ENCODE assay signal across 10 mouse cellular contexts in the genomic region with DNA sequence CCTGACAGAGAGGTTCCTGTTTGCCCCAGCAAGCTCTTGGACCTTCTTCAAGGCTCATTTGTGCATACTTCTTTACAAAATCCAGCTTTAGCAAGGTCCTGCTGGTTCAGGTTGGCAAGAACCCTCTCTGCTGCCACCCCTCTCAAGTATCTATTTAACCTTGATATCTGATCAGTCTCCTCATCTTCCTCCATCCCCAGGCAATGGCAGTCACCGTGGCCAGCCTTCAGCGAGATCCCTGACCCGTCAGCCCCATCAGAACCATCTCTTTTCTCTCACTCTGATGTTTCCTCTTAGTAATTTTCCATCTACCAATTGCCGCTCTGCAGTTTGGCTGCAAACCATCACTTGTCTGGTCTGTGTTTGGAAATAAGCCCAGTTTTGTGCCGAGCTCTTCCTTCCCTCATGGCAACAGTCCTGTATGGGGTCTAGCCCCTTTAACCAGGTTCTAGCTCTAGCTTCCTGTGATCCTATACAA. TPM values are rescaled to one million over a fixed set of nuclear protein-coding genes. Genes with fewer than 3 reads are reported as not detected.
DNase-seq lines count a peak whose midpoint lies in the region; ATAC-seq and TF ChIP-seq lines count a peak whose summit lies in the region.
"Had no signal": no experiment of that assay in that cellular context is flagged by ENCODE, and none has a peak within 500 bp of the region (broad histone marks: within the 10 kb centered on the region; RNA-seq: fewer than 3 reads in every experiment).

No protein-coding gene starts in this region.

- no peak for ATAC-seq in heart, embryonic 13.5 days (ENCODE audit: extremely low read depth, insufficient number of reproducible peaks, low FRiP score, low TSS enrichment)
- ATAC-seq in lung, embryonic 15.5 days (ENCODE audit: borderline replicate concordance, extremely low read depth, low FRiP score, low TSS enrichment) = peak; percentile 53
- 0 out of 2 replicates have a peak, but pooled peaks have one; percentile 18 for ATAC-seq in common myeloid progenitor, adult 5-6 weeks (replicated peaks; ENCODE audit: low read depth, poor library complexity, severe bottlenecking)

- no peaks in the 10 kb centered on the region for H3K9me3 ChIP-seq in heart, embryonic 13.5 days
- H3K9me3 ChIP-seq in lung, embryonic 15.5 days = no peaks in the 10 kb centered on the region
- H3K9me3 ChIP-seq: liver, embryonic 12.5 days had no signal

- 32% methylated on average over 5 of the region's 5 CpGs for WGBS in heart, embryonic 13.5 days
- 24% methylated on average over 5 of the region's 5 CpGs for WGBS in lung, embryonic 15.5 days
- whole genome bisulfite sequencing in lung, adult 2 months = 34% methylated on average over 5 of the region's 5 CpGs

- intact Hi-C loops in heart, postnatal 25 days (cut with DNase I) = loop anchor here (5.0 kb wide), 1 partner anchor 121 kb away; no protein-coding TSS in a partner anchor

- DNase-seq in heart, postnatal 25 days (ENCODE audit: low spot score) = no peak
- DNase-seq in lung, adult 2 months = no peak
- peak; percentile 35 for DNase-seq in cerebellum, adult 11 months
- DNase-seq in thymus, adult 18-20 months = no peak
- no peak for DNase-seq in left cerebral cortex, adult 18-20 months (ENCODE audit: low spot score in 2 of 2)
- DNase-seq: heart, postnatal 10 days had no signal

- no peak overlapping the region for H3K4me2 ChIP-seq in heart, embryonic 13.5 days
- no peak overlapping the region for H3K4me2 ChIP-seq in lung, embryonic 15.5 days
- H3K4me2 ChIP-seq: liver, embryonic 12.5 days had no signal

- no peak overlapping the region for H3K4me3 ChIP-seq in heart, embryonic 13.5 days
- H3K4me3 ChIP-seq in lung, embryonic 15.5 days = no peak overlapping the region
- no peak overlapping the region for H3K4me3 ChIP-seq in lung, adult 2 months (replicated peaks; ENCODE audit: extremely low read depth, low read depth, low read length)
- H3K4me3 ChIP-seq: liver, embryonic 12.5 days had no signal

- no peak overlapping the region for H3K9ac ChIP-seq in heart, embryonic 13.5 days
- no peak overlapping the region for H3K9ac ChIP-seq in lung, embryonic 15.5 days
- H3K9ac ChIP-seq: liver, embryonic 12.5 days had no signal

- no peak for TF ChIP-seq CTCF in lung, adult 2 months (IDR thresholded peaks at IDR 0.05; ENCODE audit: insufficient read depth, low read length)

- no peaks in the 10 kb centered on the region for H3K27me3 ChIP-seq in heart, embryonic 13.5 days (replicated peaks)
- no peaks in the 10 kb centered on the region for H3K27me3 ChIP-seq in lung, embryonic 15.5 days
- H3K27me3 ChIP-seq: liver, embryonic 12.5 days had no signal

- H3K27ac ChIP-seq in heart, embryonic 13.5 days (replicated peaks) = peak overlapping the region; percentile 28; the same call in 1 of the 2 replicates
- H3K27ac ChIP-seq in lung, embryonic 15.5 days = peak overlapping the region; percentile 80
- H3K27ac ChIP-seq: liver, embryonic 12.5 days had no signal

- peaks cover 30% of the 10 kb centered on the region for H3K4me1 ChIP-seq in heart, embryonic 13.5 days
- peaks cover 24% of the 10 kb centered on the region for H3K4me1 ChIP-seq in lung, embryonic 15.5 days
- no peaks in the 10 kb centered on the region; the same call in 1 of the 2 replicates for H3K4me1 ChIP-seq in lung, adult 2 months (ENCODE audit: control insufficient read depth, insufficient read depth, low read length)
- H3K4me1 ChIP-seq: liver, embryonic 12.5 days had no signal

- no peak for TF ChIP-seq POLR2A in lung, adult 2 months (IDR thresholded peaks at IDR 0.05; ENCODE audit: borderline replicate concordance, extremely low read depth, low read depth, low read length)

- no peaks in the 10 kb centered on the region for H3K36me3 ChIP-seq in heart, embryonic 13.5 days
- H3K36me3 ChIP-seq in lung, embryonic 15.5 days = no peaks in the 10 kb centered on the region
- H3K36me3 ChIP-seq: liver, embryonic 12.5 days had no signal

RNA-seq across cellular contexts. Expression of a gene that starts 7.2 kb away (rescaled TPM):
- polyA plus RNA-seq in heart, embryonic 13.5 days (2015; fragmentation: Nextera tagmentation; extraction: Ambion mirVana) = 1.3 and 1.9 TPM in 2 replicates
- 1 to 10 TPM; 6.7 to 7.2 TPM for total RNA-seq in heart, postnatal 25 days (2021)
- 19.3 and 27.1 TPM in 2 replicates for polyA plus RNA-seq in lung, embryonic 15.5 days (2015; fragmentation: Nextera tagmentation; extraction: Ambion mirVana)
- polyA plus RNA-seq in lung, adult 2 months (2012; rRNA removed) = 211 and 245 TPM in 2 replicates
- total RNA-seq in common myeloid progenitor, adult 5-6 weeks (2017) = 1.4 TPM in 1 of 2 replicates, not detected in the other
- total RNA-seq in left cerebral cortex, adult 18-20 months (2021) = 10 to 100 TPM; 16.6 to 16.8 TPM

RNA-seq across cellular contexts. Expression of a gene that starts 16.4 kb away (rescaled TPM):
- 50.8 and 60.1 TPM in 2 replicates for polyA plus RNA-seq in heart, embryonic 13.5 days (2015; fragmentation: Nextera tagmentation; extraction: Ambion mirVana)
- 10 to 100 TPM; 64.5 to 74.4 TPM for total RNA-seq in heart, postnatal 25 days (2021)
- 148 and 169 TPM in 2 replicates for polyA plus RNA-seq in lung, embryonic 15.5 days (2015; fragmentation: Nextera tagmentation; extraction: Ambion mirVana)
- polyA plus RNA-seq in lung, adult 2 months (2012; rRNA removed) = 180 and 265 TPM in 2 replicates
- total RNA-seq in common myeloid progenitor, adult 5-6 weeks (2017) = 0.29 and 3.4 TPM in 2 replicates
- 1 to 10 TPM; 7.3 to 8.0 TPM for total RNA-seq in left cerebral cortex, adult 18-20 months (2021)

RNA-seq across cellular contexts. Expression of a gene that starts 49.2 kb away (rescaled TPM):
- polyA plus RNA-seq in heart, embryonic 13.5 days (2015; fragmentation: Nextera tagmentation; extraction: Ambion mirVana) = 2.3 and 2.5 TPM in 2 replicates
- 10 to 100 TPM; 13.7 to 14.9 TPM for total RNA-seq in heart, postnatal 25 days (2021)
- 38.1 and 43.9 TPM in 2 replicates for polyA plus RNA-seq in lung, embryonic 15.5 days (2015; fragmentation: Nextera tagmentation; extraction: Ambion mirVana)
- 60.8 and 62.3 TPM in 2 replicates for polyA plus RNA-seq in lung, adult 2 months (2012; rRNA removed)
- 0.39 and 2.1 TPM in 2 replicates for total RNA-seq in common myeloid progenitor, adult 5-6 weeks (2017)
- total RNA-seq in left cerebral cortex, adult 18-20 months (2021) = 1 to 10 TPM in 1 of 2 experiments, under 1 TPM in 1; 0.98 to 2.2 TPM

RNA-seq across cellular contexts. Expression of a gene that starts 55.2 kb away (rescaled TPM):
- polyA plus RNA-seq in heart, embryonic 13.5 days (2015; fragmentation: Nextera tagmentation; extraction: Ambion mirVana) = 1.3 and 1.4 TPM in 2 replicates
- total RNA-seq in heart, postnatal 25 days (2021) = 1 to 10 TPM; 1.1 to 1.4 TPM
- polyA plus RNA-seq in lung, embryonic 15.5 days (2015; fragmentation: Nextera tagmentation; extraction: Ambion mirVana) = 2.9 and 3.8 TPM in 2 replicates
- 4.9 and 5.5 TPM in 2 replicates for polyA plus RNA-seq in lung, adult 2 months (2012; rRNA removed)
- 36.7 and 65.1 TPM in 2 replicates for total RNA-seq in common myeloid progenitor, adult 5-6 weeks (2017)
- total RNA-seq in left cerebral cortex, adult 18-20 months (2021) = 1 to 10 TPM; 1.7 to 1.9 TPM

Comparison
In these comparisons a context has a peak if more than half of its experiments do, and no peak if none do; other contexts are left out.
1. RNA of a gene that starts 16.4 kb away (total RNA-seq): 64.5 to 74.4 TPM in heart, postnatal 25 days; 7.3 to 8.0 TPM in left cerebral cortex, adult 18-20 months and 0.29 to 3.4 TPM in common myeloid progenitor, adult 5-6 weeks; every median in the first group is over 4 times any median in the second.